Mouse (Mus musculus): ENCODE results near the gene Myof. TPM values are rescaled to one million over a fixed set of nuclear protein-coding genes. Genes with fewer than 3 reads are reported as not detected.

Myof gene
- polyA plus RNA-seq, 1 experiment: 5.5 TPM

DNA sequence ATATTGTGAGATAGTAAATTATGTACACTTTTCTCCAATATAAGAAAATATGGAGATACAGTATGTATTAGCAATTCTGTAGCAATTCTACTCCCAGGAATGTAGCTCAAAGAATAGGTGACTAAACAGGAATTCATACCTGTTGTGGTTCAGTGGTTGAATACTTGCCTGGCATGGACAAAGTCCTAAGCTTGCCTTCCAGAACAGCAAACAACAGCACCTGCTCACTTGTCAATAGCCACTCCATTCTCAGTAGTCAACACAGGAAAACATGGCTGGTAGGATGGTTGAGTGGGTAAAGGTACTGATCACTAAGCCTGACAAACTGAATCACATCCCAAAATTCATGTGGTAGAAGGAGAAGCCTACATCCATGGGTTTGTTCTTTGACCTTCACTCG, 182.2 kb downstream of the Myof start:
- Histone ChIP-seq H3K4me3 (ENCODE audit: insufficient read depth, low read depth, low read length) (no peak overlapping the region), H3K4me1 (ENCODE audit: control insufficient read depth, insufficient read depth, insufficient read length, low read length) (no peaks in the 10 kb centered on the region), H3K27ac (replicated peaks; ENCODE audit: low read depth, low read length) (no peak overlapping the region)

DNA sequence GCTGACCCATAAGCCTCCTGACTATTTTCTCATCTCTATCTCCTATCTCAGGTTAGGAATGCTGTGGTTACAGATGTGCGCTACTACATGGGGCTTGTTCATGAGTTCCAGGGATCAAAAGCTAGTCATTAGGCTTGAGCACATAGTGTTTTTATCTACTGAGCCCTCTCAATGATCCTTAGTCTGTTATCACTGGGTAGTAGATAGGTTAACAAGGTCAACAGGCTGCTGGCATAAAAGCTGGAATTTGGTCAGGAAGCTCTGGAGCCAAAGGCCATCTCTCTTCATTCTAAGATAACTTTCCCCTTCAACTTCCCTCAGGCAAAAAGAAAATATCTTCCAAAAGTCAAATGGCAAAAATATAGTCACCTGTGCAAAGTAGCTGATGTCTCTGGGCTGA, 183.1 kb downstream of the Myof start:
- Histone ChIP-seq H3K27ac (replicated peaks; ENCODE audit: low read depth, low read length) (no peak overlapping the region), H3K4me1 (ENCODE audit: control insufficient read depth, insufficient read depth, insufficient read length, low read length) (no peaks in the 10 kb centered on the region)

DNA sequence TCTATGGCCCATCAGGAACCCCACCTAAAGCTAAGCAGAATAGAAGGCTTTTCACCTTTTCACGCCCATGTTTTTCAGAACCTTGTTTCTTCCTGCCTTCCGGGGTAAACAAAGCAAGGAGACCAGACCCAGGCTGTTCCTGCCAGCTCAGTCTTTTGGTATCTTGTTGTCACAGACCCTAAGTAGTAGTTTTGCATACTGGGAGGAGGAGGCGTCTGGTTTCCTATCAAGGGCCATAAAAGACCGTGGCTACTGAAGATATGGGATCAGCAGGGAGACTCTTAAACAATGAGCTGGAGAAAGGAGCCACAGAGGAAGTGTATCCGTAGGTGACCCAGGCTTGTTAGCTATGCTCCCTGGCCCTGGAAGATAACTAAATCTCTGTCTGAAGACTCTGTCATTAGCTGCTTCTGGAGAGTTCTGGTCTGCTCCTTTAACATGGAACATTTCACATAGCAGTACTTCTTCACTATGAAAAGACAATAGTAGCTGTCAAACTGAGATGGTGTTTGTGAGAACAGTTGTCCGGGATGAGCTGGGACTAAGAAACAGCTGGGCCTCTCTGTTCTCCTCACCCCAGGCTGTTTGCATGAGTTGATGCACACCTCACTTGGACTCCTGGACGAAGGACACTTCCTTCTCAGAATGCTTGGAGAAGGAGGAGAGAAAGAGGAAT, 184.8 kb downstream of the Myof start:
- Histone ChIP-seq H3K4me3 (ENCODE audit: insufficient read depth, low read depth, low read length) (no peak overlapping the region), H3K4me1 (ENCODE audit: control insufficient read depth, insufficient read depth, insufficient read length, low read length) (no peaks in the 10 kb centered on the region), H3K27ac (replicated peaks; ENCODE audit: low read depth, low read length) (no peak overlapping the region)

More for the DNA sequence above, 183.1 kb downstream of the Myof start:
- no peak overlapping the region for H3K4me3 ChIP-seq (ENCODE audit: insufficient read depth, low read depth, low read length)

DNA sequence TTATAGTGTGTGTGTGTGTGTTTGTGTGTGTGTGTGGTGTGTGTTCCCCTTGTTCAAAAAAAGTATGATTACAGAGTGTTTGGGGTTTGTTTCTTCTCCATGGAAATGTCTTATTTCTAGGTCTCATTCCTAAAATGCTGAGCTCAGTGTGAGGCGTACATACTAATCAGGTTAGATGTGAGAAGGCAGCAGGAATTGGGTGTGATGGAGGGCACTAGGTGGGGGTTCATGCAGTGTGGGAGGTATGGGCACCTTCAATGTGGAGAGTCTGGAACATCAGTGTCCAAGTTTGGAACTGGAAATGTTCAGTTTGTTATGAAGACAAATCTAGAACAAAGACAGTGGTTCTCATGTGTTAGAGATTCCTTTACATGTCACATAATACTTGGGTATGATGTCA, 191.3 kb downstream of the Myof start:
- H3K4me3 ChIP-seq (ENCODE audit: insufficient read depth, low read depth, low read length): no peak overlapping the region
- no peaks in the 10 kb centered on the region for H3K4me1 ChIP-seq (ENCODE audit: control insufficient read depth, insufficient read depth, insufficient read length, low read length)
- no peak overlapping the region for H3K27ac ChIP-seq (replicated peaks; ENCODE audit: low read depth, low read length)

DNA sequence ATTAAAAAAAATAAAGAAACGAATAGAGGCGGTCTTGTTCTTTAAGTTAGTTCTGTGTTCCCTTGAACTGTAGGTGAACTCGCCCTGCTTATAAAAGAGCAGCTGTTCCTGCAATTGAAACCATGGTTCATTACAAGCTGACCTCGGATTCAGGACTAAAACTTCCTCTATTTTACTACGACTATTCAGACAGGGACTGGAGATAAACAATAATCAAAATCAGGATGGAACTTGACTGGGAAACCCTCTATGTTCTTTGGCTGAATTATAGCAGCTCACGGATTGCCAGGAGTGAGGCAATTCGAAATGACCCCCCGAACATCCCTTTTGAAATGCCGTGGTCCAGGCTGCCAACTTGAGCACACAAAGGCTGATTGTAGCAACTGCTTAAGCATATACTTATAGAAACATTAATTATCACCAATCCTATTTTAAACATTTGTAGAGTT, 191.8 kb downstream of the Myof start:
- Histone ChIP-seq H3K4me1 (ENCODE audit: control insufficient read depth, insufficient read depth, insufficient read length, low read length) (no peaks in the 10 kb centered on the region), H3K27ac (replicated peaks; ENCODE audit: low read depth, low read length) (no peak overlapping the region), H3K4me3 (ENCODE audit: insufficient read depth, low read depth, low read length) (no peak overlapping the region)

Other genes with a start within 250 kb of the Myof start
- gene Cep55, start 11.4 kb upstream of the Myof start, polyA plus RNA-seq (2012; ENCODE audit: insufficient read depth, insufficient read length, missing spikeins): not detected in 2 replicates
- 13.8 and 36.9 TPM in 2 replicates for gene Ffar4, start 53.5 kb upstream of the Myof start, polyA plus RNA-seq (2012; ENCODE audit: insufficient read depth, insufficient read length, missing spikeins)
- 193 and 359 TPM in 2 replicates for gene Rbp4, start 81.7 kb upstream of the Myof start, polyA plus RNA-seq (2012; ENCODE audit: insufficient read depth, insufficient read length, missing spikeins)
- not detected in 2 replicates for gene Pde6c, start 89.2 kb upstream of the Myof start, polyA plus RNA-seq (2012; ENCODE audit: insufficient read depth, insufficient read length, missing spikeins)
- gene Fra10ac1, start 180.6 kb upstream of the Myof start, polyA plus RNA-seq (2012; ENCODE audit: insufficient read depth, insufficient read length, missing spikeins): 25.1 and 26.9 TPM in 2 replicates
- gene Lgi1, start 221.0 kb upstream of the Myof start, polyA plus RNA-seq (2012; ENCODE audit: insufficient read depth, insufficient read length, missing spikeins): 4.0 and 9.8 TPM in 2 replicates

Data from brown adipose tissue, adult 24 weeks (tissue).